Mouse (Mus musculus) liver, embryonic 14.5 days (tissue): ENCODE measurements around the gene Tmtc1.

Experiments
- CTCF ChIP-seq: IDR thresholded peaks from 2 replicates; pipeline ENCODE4 v1.5.1; 2016; ENCODE audit warnings: antibody characterized with exemption, low read depth, control low read depth
- EP300 ChIP-seq: IDR thresholded peaks from 2 replicates; pipeline ENCODE4 v1.6.1; 2016; ENCODE audit warnings: antibody characterized with exemption, low read depth

- TF ChIP-seq EP300, result no peak
- TF ChIP-seq CTCF, result no peak
Measured at GRCm38 (mm10) chr6:148387990-148388389, 56.2 kb downstream of the Tmtc1 start.
